Mouse (Mus musculus): Measurements from ENCODE around the gene Lrp10. TPM values are rescaled to one million over a fixed set of nuclear protein-coding genes. Genes with fewer than 3 reads are reported as not detected.

Lrp10 gene
- polyA plus RNA-seq, 1 experiment from 2014 or later: 35.2 TPM

DNA sequence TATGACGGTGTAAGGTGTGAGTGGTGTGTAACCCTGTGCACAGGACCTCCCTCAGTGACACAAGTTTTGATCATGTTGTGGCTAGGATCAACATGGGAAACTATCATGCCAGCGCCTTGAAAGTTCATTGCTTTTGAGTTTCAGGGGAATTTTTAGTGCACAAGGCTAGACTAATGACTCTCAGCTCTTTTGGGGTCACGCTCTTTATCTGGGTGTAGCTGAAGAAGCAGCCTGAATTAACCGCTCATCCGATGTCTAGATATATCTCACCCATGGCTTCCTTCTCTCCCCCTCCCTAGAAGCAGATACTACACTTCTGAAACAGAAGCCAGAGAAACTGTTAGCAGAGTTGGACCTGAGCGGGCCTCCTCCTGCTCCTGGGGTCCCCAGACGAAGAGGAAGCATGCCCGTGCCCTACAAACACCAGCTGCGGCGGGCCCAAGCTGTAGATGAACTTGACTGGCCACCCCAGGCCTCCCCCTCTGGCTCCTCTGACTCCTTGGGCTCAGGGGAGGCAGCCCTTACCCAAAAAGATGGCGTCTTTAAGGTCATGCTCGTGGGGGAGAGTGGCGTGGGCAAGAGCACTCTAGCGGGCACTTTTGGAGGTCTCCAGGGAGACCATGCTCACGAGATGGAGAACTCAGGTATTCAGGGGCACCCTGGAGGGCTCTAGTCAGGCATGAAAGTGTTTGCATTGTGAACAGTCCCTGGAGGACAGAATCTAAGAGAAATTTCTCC is 13.4 kb downstream of the Lrp10 start:
- ATAC-seq (replicated peaks; ENCODE audit: insufficient number of reproducible peaks, low FRiP score, low TSS enrichment): no peak
- H3K4me1 ChIP-seq (ENCODE audit: control insufficient read depth, insufficient read depth, low read length): peaks cover 18% of the 10 kb centered on the region
- H3K27ac ChIP-seq (ENCODE audit: low read depth, low read length): no peak overlapping the region
- no peak overlapping the region for H3K9ac ChIP-seq (ENCODE audit: low read depth, low read length)
- H3K4me3 ChIP-seq (ENCODE audit: low read depth, low read length): no peak overlapping the region; the same call in 1 of the 2 replicates
- no peaks in the 10 kb centered on the region for H3K36me3 ChIP-seq (ENCODE audit: control insufficient read depth, insufficient read depth, low read length)
- H3K27me3 ChIP-seq (ENCODE audit: control insufficient read depth, insufficient read depth, low read length): peaks cover 30% of the 10 kb centered on the region
- H3K9me3 ChIP-seq (replicated peaks; ENCODE audit: control insufficient read depth, low read length): no peaks in the 10 kb centered on the region
- WGBS (ENCODE audit: insufficient replicate concordance): 71% methylated on average over 15 of the region's 15 CpGs
- peak overlapping the region; percentile 94 for H3K4me2 ChIP-seq

- H3K9me3 ChIP-seq (replicated peaks; ENCODE audit: control insufficient read depth, low read length): no peaks in the 10 kb centered on the region
- H3K4me1 ChIP-seq (ENCODE audit: control insufficient read depth, insufficient read depth, low read length): peaks cover 18% of the 10 kb centered on the region
- H3K4me3 ChIP-seq (ENCODE audit: low read depth, low read length): peak overlapping the region; percentile 52
- under 1% methylated on average over 40 of the region's 40 CpGs for WGBS (ENCODE audit: insufficient replicate concordance)
- H3K9ac ChIP-seq (ENCODE audit: low read depth, low read length): peak overlapping the region; percentile 72
- H3K27ac ChIP-seq (ENCODE audit: low read depth, low read length): no peak overlapping the region
- no peak for ATAC-seq (replicated peaks; ENCODE audit: insufficient number of reproducible peaks, low FRiP score, low TSS enrichment)
- peak overlapping the region; percentile 86 for H3K4me2 ChIP-seq
- no peaks in the 10 kb centered on the region for H3K36me3 ChIP-seq (ENCODE audit: control insufficient read depth, insufficient read depth, low read length)
- peaks cover 30% of the 10 kb centered on the region for H3K27me3 ChIP-seq (ENCODE audit: control insufficient read depth, insufficient read depth, low read length)
These were observed 15.5 kb downstream of the Lrp10 start for GRCm38 (mm10) chr14:54479451-54479920.

- H3K27me3 ChIP-seq (ENCODE audit: control insufficient read depth, insufficient read depth, low read length): peaks cover 30% of the 10 kb centered on the region
- H3K9me3 ChIP-seq (replicated peaks; ENCODE audit: control insufficient read depth, low read length): no peaks in the 10 kb centered on the region
These were observed 16.7 kb downstream of the Lrp10 start for GRCm38 (mm10) chr14:54480673-54481072.

DNA sequence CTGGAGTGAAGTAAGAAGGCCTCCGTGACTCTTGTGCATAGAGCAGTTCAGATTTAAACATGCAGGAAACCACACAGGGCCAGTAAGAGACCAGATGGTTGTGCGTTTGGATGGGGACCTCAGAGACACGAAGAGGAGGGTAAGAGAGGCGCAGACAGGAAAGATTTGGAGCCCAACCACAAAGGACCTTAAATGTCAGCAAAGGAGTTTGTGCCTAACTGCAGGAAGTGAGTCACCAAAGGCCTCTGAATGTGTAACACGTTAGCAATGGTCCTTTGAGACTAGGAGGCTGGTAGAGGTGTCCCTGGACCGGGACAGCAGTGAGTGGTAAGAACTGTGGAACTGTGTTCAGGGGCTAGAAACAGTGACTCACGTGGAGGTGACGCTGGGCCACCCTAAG is 17.5 kb downstream of the Lrp10 start:
- H3K9ac ChIP-seq (ENCODE audit: low read depth, low read length): no peak overlapping the region
- WGBS (ENCODE audit: insufficient replicate concordance): 75% methylated on average over 8 of the region's 8 CpGs
- no peak for ATAC-seq (replicated peaks; ENCODE audit: insufficient number of reproducible peaks, low FRiP score, low TSS enrichment)
- H3K27me3 ChIP-seq (ENCODE audit: control insufficient read depth, insufficient read depth, low read length): peaks cover 28% of the 10 kb centered on the region
- no peak overlapping the region for H3K4me3 ChIP-seq (ENCODE audit: low read depth, low read length)
- H3K27ac ChIP-seq (ENCODE audit: low read depth, low read length): no peak overlapping the region
- no peak overlapping the region for H3K4me2 ChIP-seq
- H3K4me1 ChIP-seq (ENCODE audit: control insufficient read depth, insufficient read depth, low read length): peaks cover 13% of the 10 kb centered on the region
- no peaks in the 10 kb centered on the region for H3K36me3 ChIP-seq (ENCODE audit: control insufficient read depth, insufficient read depth, low read length)
- H3K9me3 ChIP-seq (replicated peaks; ENCODE audit: control insufficient read depth, low read length): no peaks in the 10 kb centered on the region

More at GRCm38 (mm10) chr14:54480673-54481072, 16.7 kb downstream of the Lrp10 start:
- Histone ChIP-seq H3K4me2 (no peak overlapping the region), H3K4me3 (ENCODE audit: low read depth, low read length) (no peak overlapping the region), H3K4me1 (ENCODE audit: control insufficient read depth, insufficient read depth, low read length) (peaks cover 15% of the 10 kb centered on the region), H3K27ac (ENCODE audit: low read depth, low read length) (no peak overlapping the region), H3K9ac (ENCODE audit: low read depth, low read length) (no peak overlapping the region; the same call in 1 of the 2 replicates), H3K36me3 (ENCODE audit: control insufficient read depth, insufficient read depth, low read length) (no peaks in the 10 kb centered on the region)
- 56% methylated on average over 6 of the region's 6 CpGs for WGBS (ENCODE audit: insufficient replicate concordance)
- no peak for ATAC-seq (replicated peaks; ENCODE audit: insufficient number of reproducible peaks, low FRiP score, low TSS enrichment)

- 35% methylated on average over 9 of the region's 9 CpGs for WGBS (ENCODE audit: insufficient replicate concordance)
These were observed 18.6 kb downstream of the Lrp10 start for GRCm38 (mm10) chr14:54482498-54482897.

GRCm38 (mm10) chr14:54485899-54486298 is 22.0 kb downstream of the Lrp10 start:
- ATAC-seq (replicated peaks; ENCODE audit: insufficient number of reproducible peaks, low FRiP score, low TSS enrichment): no peak
- Histone ChIP-seq H3K9ac (ENCODE audit: low read depth, low read length) (no peak overlapping the region), H3K27ac (ENCODE audit: low read depth, low read length) (no peak overlapping the region), H3K4me2 (no peak overlapping the region), H3K9me3 (replicated peaks; ENCODE audit: control insufficient read depth, low read length) (no peaks in the 10 kb centered on the region), H3K4me3 (ENCODE audit: low read depth, low read length) (no peak overlapping the region), H3K4me1 (ENCODE audit: control insufficient read depth, insufficient read depth, low read length) (no peaks in the 10 kb centered on the region), H3K27me3 (ENCODE audit: control insufficient read depth, insufficient read depth, low read length) (peaks cover under 1% of the 10 kb centered on the region; the same call in 1 of the 2 replicates), H3K36me3 (ENCODE audit: control insufficient read depth, insufficient read depth, low read length) (no peaks in the 10 kb centered on the region)
- 85% methylated on average over 7 of the region's 7 CpGs for WGBS (ENCODE audit: insufficient replicate concordance)

More at GRCm38 (mm10) chr14:54482498-54482897, 18.6 kb downstream of the Lrp10 start:
- H3K9me3 ChIP-seq (replicated peaks; ENCODE audit: control insufficient read depth, low read length): no peaks in the 10 kb centered on the region
- H3K4me2 ChIP-seq: no peak overlapping the region
- H3K27ac ChIP-seq (ENCODE audit: low read depth, low read length): no peak overlapping the region
- H3K4me1 ChIP-seq (ENCODE audit: control insufficient read depth, insufficient read depth, low read length): peaks cover 7% of the 10 kb centered on the region; the same call in 1 of the 2 replicates
- no peak overlapping the region for H3K4me3 ChIP-seq (ENCODE audit: low read depth, low read length)
- no peaks in the 10 kb centered on the region for H3K36me3 ChIP-seq (ENCODE audit: control insufficient read depth, insufficient read depth, low read length)
- H3K9ac ChIP-seq (ENCODE audit: low read depth, low read length): no peak overlapping the region
- ATAC-seq (replicated peaks; ENCODE audit: insufficient number of reproducible peaks, low FRiP score, low TSS enrichment): no peak
- H3K27me3 ChIP-seq (ENCODE audit: control insufficient read depth, insufficient read depth, low read length): peaks cover 25% of the 10 kb centered on the region

DNA sequence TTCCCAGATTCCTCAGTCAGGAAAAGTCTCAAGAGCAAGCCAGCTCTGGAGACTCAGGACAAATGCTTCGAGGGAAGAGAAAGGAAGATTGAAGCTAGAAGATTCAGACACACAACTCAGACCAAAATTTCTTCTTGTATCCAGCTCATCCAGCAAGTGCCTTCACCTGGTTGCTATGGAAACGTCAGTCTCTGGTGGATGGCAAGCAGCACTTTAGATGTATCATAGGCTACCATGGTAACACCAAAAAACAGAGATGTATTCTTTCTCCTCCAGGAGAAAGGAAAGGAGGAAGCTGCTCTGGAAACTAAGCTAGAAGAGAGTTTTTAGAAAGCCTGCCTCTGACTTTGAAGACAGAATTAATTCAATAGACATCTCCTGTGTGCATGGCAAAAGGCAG is 23.8 kb downstream of the Lrp10 start:
- 63% methylated on average over 2 of the region's 2 CpGs for WGBS (ENCODE audit: insufficient replicate concordance)
- no peaks in the 10 kb centered on the region for H3K27me3 ChIP-seq (ENCODE audit: control insufficient read depth, insufficient read depth, low read length)
- H3K27ac ChIP-seq (ENCODE audit: low read depth, low read length): no peak overlapping the region
- no peak for ATAC-seq (replicated peaks; ENCODE audit: insufficient number of reproducible peaks, low FRiP score, low TSS enrichment)
- H3K9me3 ChIP-seq (replicated peaks; ENCODE audit: control insufficient read depth, low read length): no peaks in the 10 kb centered on the region
- H3K9ac ChIP-seq (ENCODE audit: low read depth, low read length): no peak overlapping the region
- H3K36me3 ChIP-seq (ENCODE audit: control insufficient read depth, insufficient read depth, low read length): no peaks in the 10 kb centered on the region
- no peaks in the 10 kb centered on the region for H3K4me1 ChIP-seq (ENCODE audit: control insufficient read depth, insufficient read depth, low read length)
- no peak overlapping the region for H3K4me2 ChIP-seq
- no peak overlapping the region for H3K4me3 ChIP-seq (ENCODE audit: low read depth, low read length)

DNA sequence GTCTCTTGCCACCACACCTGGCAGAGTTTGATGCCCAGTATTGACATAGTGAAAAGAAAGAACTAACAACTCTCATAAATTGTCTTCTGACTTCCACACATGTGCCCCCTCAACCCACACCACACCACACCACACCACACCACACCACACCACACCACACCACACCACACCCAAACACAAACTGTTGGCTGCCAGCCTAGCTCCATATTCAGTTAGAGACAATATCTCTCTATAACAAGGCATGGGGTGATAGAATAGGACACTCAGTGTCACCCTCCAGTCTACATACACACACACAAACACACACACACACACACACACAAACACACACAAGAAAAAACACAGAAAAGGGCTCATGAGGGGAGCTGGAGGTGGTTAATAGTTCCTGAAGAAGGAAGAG is 24.4 kb downstream of the Lrp10 start:
- ATAC-seq (replicated peaks; ENCODE audit: insufficient number of reproducible peaks, low FRiP score, low TSS enrichment): no peak
- H3K4me2 ChIP-seq: no peak overlapping the region
- no peaks in the 10 kb centered on the region for H3K9me3 ChIP-seq (replicated peaks; ENCODE audit: control insufficient read depth, low read length)
- H3K27me3 ChIP-seq (ENCODE audit: control insufficient read depth, insufficient read depth, low read length): no peaks in the 10 kb centered on the region
- H3K27ac ChIP-seq (ENCODE audit: low read depth, low read length): no peak overlapping the region
- no peak overlapping the region for H3K9ac ChIP-seq (ENCODE audit: low read depth, low read length)
- no peaks in the 10 kb centered on the region for H3K4me1 ChIP-seq (ENCODE audit: control insufficient read depth, insufficient read depth, low read length)
- H3K36me3 ChIP-seq (ENCODE audit: control insufficient read depth, insufficient read depth, low read length): no peaks in the 10 kb centered on the region
- no peak overlapping the region for H3K4me3 ChIP-seq (ENCODE audit: low read depth, low read length)

Measured in heart, embryonic 11.5 days (tissue).